Mouse (Mus musculus) heart, postnatal 0 days (tissue): ENCODE results near the gene Dgke. TPM values are rescaled to one million over a fixed set of nuclear protein-coding genes. Genes with fewer than 3 reads are reported as not detected.

Experiments
- ATAC-seq: fragments of 200-750 bp; cut with Nextera tagmentation; 2 replicates; pipeline ENCODE4 v1.8.0; 2017; ENCODE audit warnings: low read depth, moderate number of reproducible peaks, moderate library complexity; ENCODE audit not compliant: insufficient read depth
- DNase-seq: peaks from one replicate; pipeline ENCODE4 v3.0.0-alpha.2; 2016; ENCODE audit warnings: low spot score
- H3K27ac ChIP-seq: fragments of 300-500 bp; sonication (generic); 2 replicates; pipeline ENCODE4 v1.5.1; 2014; ENCODE audit warnings: low read depth, mild to moderate bottlenecking
- H3K27me3 ChIP-seq: fragments of 300-500 bp; sonication (generic); 2 replicates; pipeline ENCODE4 v1.6.1; 2014; ENCODE audit warnings: low read length, mixed read lengths; ENCODE audit not compliant: control insufficient read depth, insufficient read depth
- H3K36me3 ChIP-seq: fragments of 300-500 bp; sonication (generic); replicated peaks from 2 replicates; pipeline ENCODE4 v1.6.1; 2014; ENCODE audit warnings: low read length, mixed read lengths; ENCODE audit not compliant: control insufficient read depth, insufficient read depth
- H3K4me1 ChIP-seq: fragments of 300-500 bp; sonication (generic); 2 replicates; pipeline ENCODE4 v1.6.1; 2014; ENCODE audit warnings: antibody characterized with exemption; ENCODE audit not compliant: control insufficient read depth, insufficient read depth
- H3K4me2 ChIP-seq: fragments of 300-500 bp; sonication (generic); 2 replicates; pipeline ENCODE4 v1.6.1; 2014; ENCODE audit warnings: low read depth, mild to moderate bottlenecking, low read length, moderate library complexity
- H3K4me3 ChIP-seq: fragments of 300-500 bp; sonication (generic); 2 replicates; pipeline ENCODE4 v1.5.1; 2014; ENCODE audit warnings: low read depth, low read length
- H3K9ac ChIP-seq: fragments of 300-500 bp; sonication (generic); replicated peaks from 2 replicates; pipeline ENCODE4 v1.6.1; 2014; ENCODE audit warnings: low read depth, low read length, mixed read lengths
- H3K9me3 ChIP-seq: fragments of 300-500 bp; sonication (generic); replicated peaks from 2 replicates; pipeline ENCODE4 v1.6.1; 2016; ENCODE audit warnings: low read length; ENCODE audit not compliant: control insufficient read depth
- CTCF ChIP-seq: IDR thresholded peaks from 2 replicates; pipeline ENCODE4 v1.5.1; 2016; ENCODE audit warnings: antibody characterized with exemption, control low read depth, low read depth
- EP300 ChIP-seq: IDR thresholded peaks from 2 replicates; pipeline ENCODE4 v1.6.1; 2016; ENCODE audit warnings: antibody characterized with exemption, low read depth
- WGBS: fragments of 180-500 bp; shearing (Covaris S2); extraction: QIAGEN DNeasy Blood & Tissue Kit; methylation state at CpG from one replicate; pipeline ENCODE4 v1.1.7; 2014; 5-methylcytosine and 5-hydroxymethylcytosine counted together
- polyA plus RNA-seq: library from polyadenylated mRNA; unstranded; fragments of >200 nt; fragmentation: Nextera tagmentation; extraction: Ambion mirVana; gene quantifications from 2 replicates; pipeline ENCODE4 v1.2.1, GENCODE M21; 2015
- total RNA-seq: library from RNA; depleted of rRNA; stranded (reverse); fragments of >200 nt; gene quantifications from 2 replicates; pipeline ENCODE4 v1.2.3, GENCODE M21; 2014; ENCODE audit warnings: low replicate concordance; rRNA removed

Dgke gene
- total and polyA plus RNA-seq, 2 experiments from 2014 or later, result 5.3 to 12.6 TPM

DNA sequence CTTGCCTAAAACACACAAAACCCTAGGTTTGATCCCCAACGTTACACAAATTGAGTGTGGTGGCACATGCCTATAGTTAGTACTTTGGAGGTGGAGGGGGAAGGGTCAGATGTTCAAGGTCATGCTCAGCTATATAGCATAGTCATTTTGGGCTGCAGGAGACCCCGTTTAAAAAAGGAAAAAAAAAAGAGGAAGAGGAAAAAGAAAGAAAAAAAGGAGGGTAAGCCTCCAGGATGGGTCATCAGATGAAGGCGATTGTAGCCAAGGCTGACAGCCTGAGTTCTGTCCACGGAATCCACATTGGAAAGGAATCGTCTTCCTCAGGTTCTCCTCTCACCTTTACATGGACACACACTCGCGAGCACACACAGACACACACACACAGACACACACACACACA, 72.2 kb downstream of the Dgke start:
- H3K4me2 ChIP-seq, result no peak overlapping the region
- H3K4me1 ChIP-seq, result 0 out of 2 replicates have a peak, but pooled peaks cover 9% of the 10 kb centered on the region
- no peak for ATAC-seq
- peaks cover 7% of the 10 kb centered on the region; the same call in 1 of the 2 replicates for H3K36me3 ChIP-seq
- H3K27ac ChIP-seq, result no peak overlapping the region
- no peak overlapping the region for H3K4me3 ChIP-seq
- 83% methylated on average over 7 of the region's 7 CpGs for WGBS
- TF ChIP-seq EP300 (no peak), CTCF (no peak)
- no peaks in the 10 kb centered on the region for H3K27me3 ChIP-seq
- H3K9me3 ChIP-seq, result no peaks in the 10 kb centered on the region
- no peak overlapping the region for H3K9ac ChIP-seq
- no peak for DNase-seq

DNA sequence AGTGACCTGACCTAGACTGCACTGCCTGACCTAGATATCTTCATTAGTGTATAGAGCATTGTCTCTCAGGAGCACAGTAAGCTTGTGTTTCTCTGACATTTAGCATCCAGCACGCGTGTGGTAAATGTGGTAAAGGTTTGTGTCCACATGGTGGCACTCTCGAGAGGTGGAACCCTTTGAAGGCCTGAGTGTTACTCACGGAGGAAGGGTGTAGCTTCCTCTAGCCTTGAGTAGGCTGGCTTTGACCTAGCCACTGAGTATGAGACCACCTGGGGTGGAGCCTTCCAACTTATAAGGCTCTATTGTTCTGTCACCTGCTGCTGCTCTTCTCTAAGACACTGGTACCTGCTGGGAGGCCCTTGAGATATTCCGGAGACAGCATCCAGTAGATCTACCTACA, 73.0 kb downstream of the Dgke start:
- no peaks in the 10 kb centered on the region for H3K27me3 ChIP-seq
- no peaks in the 10 kb centered on the region for H3K9me3 ChIP-seq
- H3K9ac ChIP-seq, result no peak overlapping the region
- 0 out of 2 replicates have a peak, but pooled peaks cover 9% of the 10 kb centered on the region for H3K4me1 ChIP-seq
- H3K4me2 ChIP-seq, result no peak overlapping the region
- DNase-seq (peak; percentile 79), ATAC-seq (peak; percentile 55)
- 16% methylated on average over 5 of the region's 5 CpGs for WGBS
- H3K36me3 ChIP-seq, result peaks cover 7% of the 10 kb centered on the region; the same call in 1 of the 2 replicates
- TF ChIP-seq EP300 (no peak; the same call in 1 of the 2 replicates), CTCF (peak; percentile 75)
- H3K27ac ChIP-seq, result peak overlapping the region; percentile 40; the same call in 1 of the 2 replicates
- H3K4me3 ChIP-seq, result no peak overlapping the region

DNA sequence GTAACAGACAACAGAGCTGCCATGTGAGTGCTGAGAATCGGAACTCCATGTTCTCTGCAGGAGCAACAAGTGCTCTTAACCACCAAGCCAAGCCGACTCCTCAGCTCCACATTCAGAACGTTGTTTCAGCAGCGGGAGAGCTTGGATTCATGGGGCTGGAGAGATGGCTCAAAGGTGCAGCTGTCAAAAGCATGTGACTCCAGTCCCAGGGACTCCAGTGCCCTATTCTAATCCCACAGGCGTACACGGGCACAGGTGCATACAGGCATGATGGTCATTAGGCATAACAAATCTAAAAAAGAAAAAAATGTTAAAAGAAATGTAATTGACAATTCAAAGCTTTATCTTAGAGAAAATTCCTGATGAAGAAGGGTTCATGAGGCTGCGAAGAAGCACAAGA, 73.5 kb downstream of the Dgke start:
- 43% methylated on average over 7 of the region's 7 CpGs for WGBS
- H3K27me3 ChIP-seq, result no peaks in the 10 kb centered on the region
- H3K27ac ChIP-seq, result no peak overlapping the region
- no peak for DNase-seq
- TF ChIP-seq CTCF (no peak), EP300 (no peak)
- no peak overlapping the region for H3K4me3 ChIP-seq
- H3K9me3 ChIP-seq, result no peaks in the 10 kb centered on the region
- H3K4me1 ChIP-seq, result 0 out of 2 replicates have a peak, but pooled peaks cover 9% of the 10 kb centered on the region
- H3K4me2 ChIP-seq, result no peak overlapping the region
- no peak for ATAC-seq
- peaks cover 10% of the 10 kb centered on the region; the same call in 1 of the 2 replicates for H3K36me3 ChIP-seq
- H3K9ac ChIP-seq, result no peak overlapping the region

DNA sequence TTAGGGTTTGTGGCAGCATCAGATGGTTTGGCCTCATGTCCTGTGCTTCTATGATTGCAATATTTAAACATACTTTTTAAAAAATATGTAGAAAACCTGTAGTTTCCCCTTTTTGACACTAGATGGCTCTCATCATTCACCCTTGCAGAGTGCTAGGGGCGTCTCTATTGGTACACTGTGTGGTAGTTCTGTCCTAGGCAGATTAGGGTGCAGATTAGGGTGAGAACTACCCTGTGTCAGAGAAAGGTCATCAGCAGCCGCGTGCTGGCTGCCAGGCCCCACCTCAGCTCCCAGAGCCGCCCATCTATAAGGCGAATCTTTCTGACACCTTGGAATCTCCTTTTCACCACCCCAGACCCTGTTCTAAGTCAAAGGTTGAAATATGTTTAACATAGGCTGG, 77.1 kb downstream of the Dgke start:
- DNase-seq (no peak), ATAC-seq (peak; percentile 78)
- no peaks in the 10 kb centered on the region for H3K9me3 ChIP-seq
- 52% methylated on average over 5 of the region's 5 CpGs for WGBS
- no peak overlapping the region for H3K27ac ChIP-seq
- TF ChIP-seq EP300 (no peak), CTCF (peak; percentile 63)
- H3K36me3 ChIP-seq, result peaks cover 28% of the 10 kb centered on the region
- H3K9ac ChIP-seq, result no peak overlapping the region
- no peaks in the 10 kb centered on the region for H3K4me1 ChIP-seq
- no peaks in the 10 kb centered on the region for H3K27me3 ChIP-seq
- no peak overlapping the region for H3K4me2 ChIP-seq
- no peak overlapping the region for H3K4me3 ChIP-seq

DNA sequence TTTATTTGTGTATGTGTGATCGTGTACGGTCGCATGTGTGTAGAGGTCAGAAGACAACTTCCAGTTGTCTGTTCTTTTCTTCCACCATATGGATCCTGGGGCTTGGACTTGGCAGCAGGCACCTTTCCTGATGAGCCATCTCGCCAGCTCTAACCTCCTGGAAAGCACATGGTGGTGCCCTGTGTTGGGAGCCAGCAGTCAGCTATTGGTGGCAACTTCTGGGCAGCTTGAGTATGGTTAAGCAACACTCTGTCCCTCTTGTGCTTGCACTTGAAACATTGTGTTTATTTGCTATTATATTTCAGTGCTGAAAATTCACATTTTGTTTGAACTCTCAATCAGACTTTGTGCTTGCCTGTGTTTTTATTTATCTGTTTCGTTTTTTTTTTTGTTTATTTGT, 77.7 kb downstream of the Dgke start:
- Histone ChIP-seq H3K27ac (no peak overlapping the region), H3K4me2 (no peak overlapping the region), H3K4me1 (no peaks in the 10 kb centered on the region), H3K9ac (no peak overlapping the region), H3K36me3 (peaks cover 28% of the 10 kb centered on the region), H3K9me3 (no peaks in the 10 kb centered on the region), H3K4me3 (no peak overlapping the region), H3K27me3 (no peaks in the 10 kb centered on the region)
- TF ChIP-seq CTCF (no peak), EP300 (no peak)
- 75% methylated on average over 5 of the region's 5 CpGs for WGBS
- ATAC-seq (no peak), DNase-seq (no peak)

DNA sequence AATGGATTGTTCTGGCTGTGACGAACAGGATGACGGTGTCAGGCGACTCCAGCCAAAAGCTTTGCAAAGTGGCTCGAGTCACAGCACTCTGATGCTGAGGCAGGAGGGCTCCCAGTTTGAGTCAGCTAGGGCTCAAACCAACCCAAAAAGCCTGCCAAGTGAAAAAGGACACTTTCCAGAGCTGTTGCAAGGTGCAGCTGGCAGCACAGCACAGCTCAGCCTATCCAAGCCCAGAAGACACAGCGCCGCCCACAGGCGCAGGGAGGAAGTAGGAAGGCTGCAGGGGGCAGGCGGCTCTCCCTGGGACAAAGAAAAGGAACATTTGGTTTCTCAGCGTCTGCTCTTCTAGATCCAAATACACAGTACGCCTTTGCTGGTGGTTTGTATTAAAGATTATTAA, 80.0 kb downstream of the Dgke start:
- H3K27ac ChIP-seq, result no peak overlapping the region
- peaks cover 34% of the 10 kb centered on the region for H3K36me3 ChIP-seq
- no peak for ATAC-seq
- no peak overlapping the region for H3K4me2 ChIP-seq
- TF ChIP-seq EP300 (no peak), CTCF (no peak)
- no peaks in the 10 kb centered on the region for H3K9me3 ChIP-seq
- no peak for DNase-seq
- H3K4me1 ChIP-seq, result no peaks in the 10 kb centered on the region
- no peaks in the 10 kb centered on the region for H3K27me3 ChIP-seq
- no peak overlapping the region for H3K4me3 ChIP-seq
- no peak overlapping the region for H3K9ac ChIP-seq
- 83% methylated on average over 10 of the region's 10 CpGs for WGBS

Other genes with a start within 250 kb of the Dgke start
- 125 and 144 TPM in 2 replicates for gene Akap1, start 202.3 kb downstream of the Dgke start, total RNA-seq
- gene Akap1, start 202.3 kb downstream of the Dgke start, polyA plus RNA-seq, result 51.4 and 54.0 TPM in 2 replicates
- gene Scpep1, start 111.4 kb downstream of the Dgke start, total RNA-seq, result 36.0 and 44.6 TPM in 2 replicates
- 36.9 and 41.4 TPM in 2 replicates for gene Scpep1, start 111.4 kb downstream of the Dgke start, polyA plus RNA-seq
- gene Elobl, start 99.9 kb downstream of the Dgke start, total RNA-seq, result not detected in 2 replicates
- gene Elobl, start 99.9 kb downstream of the Dgke start, polyA plus RNA-seq, result not detected in 2 replicates
- gene Coil, start 96.6 kb downstream of the Dgke start, total RNA-seq, result 5.3 and 8.5 TPM in 2 replicates
- 4.6 and 5.3 TPM in 2 replicates for gene Coil, start 96.6 kb downstream of the Dgke start, polyA plus RNA-seq
- gene Trim25, start 67.5 kb downstream of the Dgke start, total RNA-seq, result 7.8 and 10.5 TPM in 2 replicates
- gene Trim25, start 67.5 kb downstream of the Dgke start, polyA plus RNA-seq, result 14.5 and 16.1 TPM in 2 replicates
- not detected in 2 replicates for gene Gm525, start 7.0 kb upstream of the Dgke start, total RNA-seq
- not detected in 2 replicates for gene Gm525, start 7.0 kb upstream of the Dgke start, polyA plus RNA-seq
- gene Nog, start 235.5 kb upstream of the Dgke start, total RNA-seq, result 0.85 TPM in 1 of 2 replicates, not detected in the other
- 0.14 TPM in 1 of 2 replicates, not detected in the other for gene Nog, start 235.5 kb upstream of the Dgke start, polyA plus RNA-seq